Mouse (Mus musculus) lung, postnatal 36 days (tissue): ENCODE results near the gene Abtb1.

ENCODE experiments used
- DNase-seq: peaks from one replicate; pipeline ENCODE4 v3.0.0; 2022; ENCODE audit warnings: mixed read lengths

Abtb1 gene

DNA sequence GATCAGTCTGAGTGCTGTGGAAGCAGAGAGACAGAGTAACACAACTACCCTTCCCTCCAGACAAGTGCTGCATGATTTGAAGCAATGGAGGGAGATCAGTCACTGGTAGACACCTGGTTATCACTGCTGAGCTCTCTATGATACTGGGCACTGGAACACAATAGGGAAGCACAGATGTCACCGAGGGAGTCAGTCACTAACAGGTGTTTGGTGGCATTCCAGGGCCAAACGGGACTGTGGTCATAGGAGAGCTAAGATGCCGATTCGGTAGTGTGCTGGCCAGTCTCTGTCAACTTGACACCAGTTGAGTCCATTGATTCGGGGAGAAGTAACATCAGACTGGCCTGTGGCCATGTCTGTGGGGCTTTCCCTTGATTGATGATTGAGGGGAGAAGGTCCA is 12.7 kb upstream of the Abtb1 start:
- no peak for DNase-seq

DNA sequence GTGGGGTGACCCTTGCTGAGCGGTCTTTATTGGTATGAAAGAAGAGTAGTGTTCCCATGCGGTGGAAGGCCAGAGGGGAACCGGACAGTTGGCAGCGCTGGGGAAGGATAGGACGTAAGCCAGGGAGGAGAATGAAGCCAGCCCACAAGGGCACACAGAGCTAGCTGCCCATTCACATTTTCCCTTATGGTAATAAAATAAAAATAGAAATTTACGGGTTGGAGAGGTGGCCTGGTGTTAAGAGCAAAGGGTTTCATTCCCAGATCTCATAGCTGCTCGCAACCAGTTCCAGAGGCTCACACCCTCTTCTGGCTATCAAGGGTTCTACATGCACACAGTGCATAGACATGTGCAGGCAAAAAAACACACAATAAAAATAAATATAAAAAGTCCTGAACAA is 8.2 kb upstream of the Abtb1 start:
- DNase-seq = no peak

DNA sequence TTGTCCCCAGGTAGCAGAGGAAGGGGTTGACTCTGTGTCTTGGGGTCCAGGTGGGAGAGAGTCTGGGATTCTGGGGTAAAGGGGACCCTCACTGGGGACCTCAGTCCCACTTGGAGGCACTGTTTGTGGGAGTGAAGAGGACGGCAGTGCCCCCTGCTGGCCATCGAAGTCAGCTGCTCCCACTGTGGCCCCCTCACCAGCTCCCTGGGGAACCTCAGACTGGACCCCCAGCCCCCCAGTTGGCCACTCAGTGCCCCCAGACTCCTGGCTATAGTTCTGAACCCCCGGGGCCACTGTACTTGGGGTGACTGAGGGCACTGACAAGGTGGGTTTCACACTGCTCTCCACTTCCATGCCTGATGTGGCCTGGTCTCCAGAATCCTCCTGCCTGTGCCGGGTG is 7.5 kb upstream of the Abtb1 start:
- DNase-seq = peak; percentile 45

DNA sequence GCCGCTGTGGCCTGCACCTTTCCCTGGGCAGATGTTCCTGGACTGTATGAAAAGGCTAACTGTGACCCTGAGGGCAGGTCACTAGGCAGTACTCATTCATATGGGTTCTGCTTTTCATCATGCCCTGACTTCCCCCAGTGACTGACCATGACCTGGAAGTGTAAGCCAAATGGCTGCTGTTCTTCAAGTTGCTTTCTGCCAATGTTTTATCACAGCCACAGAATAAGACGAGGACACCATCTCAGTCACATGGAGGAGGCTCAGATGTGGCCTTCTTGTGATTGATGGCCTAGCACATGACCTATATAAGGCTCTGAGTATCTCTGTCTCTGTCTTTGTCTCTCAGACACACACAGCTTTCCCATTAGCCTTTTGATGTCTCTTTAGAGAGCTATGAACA is 5.8 kb upstream of the Abtb1 start:
- DNase-seq = no peak

DNA sequence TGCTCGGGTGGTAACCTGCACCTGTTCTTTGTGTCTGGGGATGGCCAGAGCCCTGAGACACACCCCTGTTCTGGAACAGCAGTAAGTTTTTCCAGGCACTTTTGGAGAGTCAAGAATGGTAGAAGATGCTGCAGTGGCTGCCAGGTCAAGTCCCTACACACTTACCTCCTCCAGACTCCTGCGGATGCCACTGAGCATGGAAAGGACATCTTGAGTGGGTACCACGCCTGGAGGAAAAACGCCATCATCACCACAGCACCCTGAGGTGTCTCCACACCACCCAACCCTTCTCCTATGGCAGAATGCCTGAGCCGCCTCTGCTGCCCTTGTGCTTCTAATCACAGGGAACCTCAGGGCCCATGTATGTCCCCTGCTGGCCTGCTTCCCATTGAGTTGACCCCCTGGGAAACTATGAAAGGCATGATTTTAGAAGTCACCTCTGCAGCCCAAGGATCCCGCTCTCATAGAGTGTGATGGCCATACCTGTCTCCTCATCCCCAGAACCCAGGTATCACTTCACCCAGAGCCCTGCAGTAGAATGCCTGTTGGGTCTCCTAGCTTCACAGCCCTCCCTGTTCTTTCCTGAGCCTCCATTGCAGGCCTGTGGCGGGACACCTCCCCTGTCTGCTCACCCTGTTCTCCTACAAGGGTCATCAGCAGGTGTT is 3.2 kb upstream of the Abtb1 start:
- DNase-seq = no peak

DNA sequence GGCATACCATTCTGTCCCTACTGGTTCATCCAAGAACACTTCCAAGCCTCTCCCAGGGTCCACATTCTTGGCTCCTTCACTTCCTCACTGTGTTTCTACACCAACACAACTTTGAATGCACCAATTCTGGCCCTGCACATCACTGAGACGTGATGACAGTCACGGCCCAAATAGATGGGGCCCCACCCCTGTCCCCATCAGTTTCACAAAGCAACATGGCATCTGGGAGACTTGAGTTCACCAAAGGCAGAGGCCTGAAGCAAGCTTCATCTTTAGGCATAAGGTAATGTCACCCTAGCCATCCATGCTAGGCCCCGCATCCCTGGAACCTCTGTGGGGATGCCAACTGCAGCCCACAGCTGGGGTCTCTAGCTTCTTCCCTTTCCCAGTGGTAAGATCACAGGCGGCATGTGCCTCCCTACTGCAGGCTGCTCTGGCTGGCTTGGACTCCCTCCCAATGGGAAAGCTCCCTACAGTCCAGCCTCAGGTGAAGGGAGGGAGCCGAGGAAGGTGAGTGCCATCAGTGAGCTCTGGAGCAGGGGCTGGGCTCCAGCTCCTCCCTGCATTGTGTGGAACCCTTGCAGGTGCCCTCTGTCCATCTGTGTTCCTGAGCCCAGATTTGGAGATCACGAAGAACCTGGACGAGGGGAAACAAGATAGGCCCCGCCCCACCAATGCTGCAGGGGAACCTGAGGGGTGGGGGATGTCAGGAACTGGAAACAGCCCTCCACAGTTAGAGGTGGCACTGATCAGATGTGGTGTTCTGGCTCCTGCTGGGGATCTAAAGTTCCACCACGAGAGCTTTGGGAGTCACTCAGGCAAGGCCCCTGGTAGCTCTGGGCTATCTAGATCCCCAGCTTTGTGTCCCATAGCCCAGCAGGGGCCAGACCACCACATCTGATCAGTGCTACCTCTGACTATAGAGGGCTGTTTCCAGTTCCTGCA is 2.3 kb upstream of the Abtb1 start:
- DNase-seq = no peak

DNA sequence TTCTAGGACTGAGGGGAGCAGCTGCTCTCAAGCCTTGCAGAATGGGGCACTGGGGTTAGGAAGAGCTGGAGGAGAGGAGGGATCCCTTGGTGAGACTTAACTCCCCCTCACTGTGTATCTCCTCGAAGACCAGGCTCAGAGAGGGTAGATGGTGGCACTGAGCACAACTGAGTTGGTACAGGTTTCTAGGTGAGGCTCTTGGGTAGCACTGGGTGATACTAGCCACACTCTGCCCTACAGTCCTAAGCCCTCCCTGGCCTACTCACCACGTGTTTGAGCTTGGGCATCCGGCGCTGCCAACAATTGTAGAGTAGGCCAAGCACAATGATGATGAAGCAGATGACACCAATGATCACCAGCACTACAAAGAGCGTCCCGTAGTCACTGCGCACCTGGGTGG is 1.5 kb upstream of the Abtb1 start:
- no peak for DNase-seq

DNA sequence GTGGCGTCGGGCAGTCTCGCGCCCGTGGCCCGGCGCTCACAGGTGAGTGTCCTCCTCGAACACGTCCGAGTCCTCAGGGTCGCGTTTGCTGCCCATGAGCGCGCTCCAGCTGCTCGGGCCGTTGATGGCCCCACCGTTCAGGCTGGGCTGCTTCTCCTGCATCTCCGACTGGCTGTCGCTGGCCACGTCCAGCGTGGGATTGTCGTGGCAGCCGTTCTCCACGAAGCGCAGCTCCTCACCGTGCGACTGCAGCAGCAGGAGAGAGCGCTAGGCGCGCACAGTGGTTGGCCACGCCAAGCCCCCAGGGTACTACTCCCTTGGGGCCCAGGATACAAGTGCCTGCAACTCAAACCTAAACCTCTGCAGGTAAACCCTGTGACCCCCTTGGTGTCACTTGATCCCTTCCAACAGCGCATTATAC is 957 bp upstream of the Abtb1 start:
- DNase-seq = no peak

DNA sequence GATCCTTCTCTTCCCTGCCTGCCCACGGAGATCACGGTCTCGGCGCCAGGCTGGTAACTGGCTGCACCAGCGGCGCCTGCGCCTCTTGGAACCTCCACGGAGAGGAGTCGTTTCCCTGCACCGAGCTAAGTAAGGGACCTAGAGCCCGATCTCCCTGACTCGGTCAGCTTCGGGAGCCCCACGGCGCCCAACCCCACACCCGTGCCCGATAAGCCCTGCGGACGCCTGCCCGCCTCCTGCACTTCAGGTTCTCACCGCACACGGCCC is 337 bp downstream of the Abtb1 start:
- no peak for DNase-seq

DNA sequence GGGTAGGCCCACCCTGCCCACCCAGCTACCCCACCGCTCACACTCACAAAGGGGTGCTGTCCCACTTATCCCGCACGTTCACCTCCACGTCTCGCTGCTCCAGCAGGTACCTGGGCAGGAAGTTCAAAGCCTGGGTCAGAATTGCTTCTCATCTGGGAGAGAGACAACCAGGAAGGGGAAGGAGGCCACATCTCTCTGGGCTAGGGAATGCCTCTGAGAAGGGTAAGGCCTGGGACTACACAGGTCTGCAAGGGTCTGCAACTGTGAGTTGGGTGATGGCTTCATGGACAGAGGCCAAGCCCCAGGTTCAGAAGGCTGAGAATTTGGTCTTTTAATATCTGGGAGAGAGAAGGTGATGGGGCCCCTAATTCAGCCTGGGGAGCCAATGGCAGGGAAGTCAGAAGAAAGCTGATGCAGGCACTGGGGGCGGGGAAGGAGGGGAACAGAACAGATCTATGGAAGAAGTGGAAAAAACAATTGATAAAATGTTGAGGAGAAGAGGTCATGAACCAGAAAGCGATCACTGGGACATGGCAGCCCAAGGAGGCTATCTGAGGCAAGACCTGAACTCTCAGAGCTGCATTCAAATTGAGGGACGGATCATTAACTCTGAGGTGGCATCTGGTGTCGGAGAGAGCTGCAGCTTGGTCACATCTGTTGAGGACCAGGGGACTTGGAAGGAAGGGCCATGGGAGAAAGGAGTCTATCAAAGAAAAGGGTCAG is 832 bp downstream of the Abtb1 start:
- no peak for DNase-seq

DNA sequence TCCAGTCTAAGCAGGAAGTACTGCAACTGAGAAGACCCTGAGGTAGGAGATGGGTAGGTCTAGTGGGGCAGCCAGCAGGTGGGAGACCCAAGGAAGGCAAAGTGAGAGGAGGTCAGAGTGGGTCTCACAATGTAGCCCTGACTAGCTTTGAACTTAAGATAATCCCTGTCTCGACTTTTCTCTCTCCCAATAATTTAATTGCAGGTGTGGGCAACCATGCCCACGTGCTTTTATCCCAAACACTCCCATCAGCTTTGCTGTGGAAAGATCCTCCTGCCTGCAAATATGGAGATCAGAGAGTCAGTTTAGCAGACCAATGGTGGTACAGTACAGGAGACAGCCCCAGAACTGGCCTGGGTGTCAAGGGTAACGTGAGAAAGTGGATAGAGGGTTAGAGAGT is 1.6 kb downstream of the Abtb1 start:
- no peak for DNase-seq

DNA sequence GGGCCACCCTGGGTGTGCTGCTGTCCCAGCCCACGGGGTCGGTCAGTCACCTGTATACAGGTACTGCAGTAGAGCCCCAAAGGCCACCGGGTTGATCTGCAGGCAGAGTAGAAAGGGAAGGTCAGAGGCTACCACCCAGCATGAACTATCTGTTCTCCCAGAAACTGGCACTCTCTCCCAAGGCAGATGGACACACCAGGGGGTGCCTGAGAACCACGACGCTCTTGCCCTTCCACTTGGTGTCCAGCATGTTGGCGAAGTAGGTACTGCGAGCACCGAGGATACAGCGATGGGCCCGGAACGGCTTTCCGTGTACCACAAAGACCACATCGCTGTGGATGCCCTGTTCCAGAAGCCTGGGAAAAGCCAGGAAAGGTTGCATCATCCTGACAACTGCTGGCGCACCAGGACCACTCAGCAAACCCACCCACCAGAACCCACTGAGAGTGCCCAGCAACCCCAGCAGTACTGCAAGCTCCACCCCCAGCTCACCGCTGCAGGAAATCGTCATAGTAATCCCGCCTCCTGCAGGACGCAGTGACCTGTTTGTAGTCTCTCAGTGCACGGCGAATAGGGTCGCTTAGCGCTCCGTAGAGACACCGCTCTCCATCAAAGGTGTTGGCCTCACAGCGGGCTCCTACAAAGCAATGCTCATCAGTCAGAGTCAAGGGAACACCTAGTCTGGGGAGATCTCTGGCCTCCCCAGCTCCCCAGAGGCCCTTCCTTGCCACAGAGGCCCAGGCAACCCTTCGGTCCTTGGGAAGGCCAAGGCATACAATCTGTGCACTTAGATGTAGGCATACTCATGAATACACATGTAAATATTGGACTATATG is 2.4 kb downstream of the Abtb1 start:
- DNase-seq = no peak

DNA sequence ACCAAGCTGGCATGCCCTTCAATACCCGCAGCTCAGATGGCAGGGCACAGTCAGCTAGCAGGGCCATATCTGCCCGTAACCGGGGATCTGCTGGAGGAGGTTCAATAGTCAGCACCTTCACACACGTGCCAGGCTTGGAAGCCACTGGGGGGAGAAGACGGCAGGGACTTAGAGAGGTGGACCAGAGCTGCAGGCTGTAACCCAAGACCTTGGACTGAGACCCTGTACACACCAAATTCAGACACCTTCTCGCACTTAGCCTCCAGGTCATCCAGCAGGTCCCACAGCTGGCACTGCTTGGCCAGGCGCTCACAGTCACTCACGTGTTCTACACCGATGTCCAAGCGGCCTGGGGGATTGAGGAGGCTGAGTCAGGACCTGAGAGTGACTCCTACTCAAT is 3.2 kb downstream of the Abtb1 start:
- no peak for DNase-seq

DNA sequence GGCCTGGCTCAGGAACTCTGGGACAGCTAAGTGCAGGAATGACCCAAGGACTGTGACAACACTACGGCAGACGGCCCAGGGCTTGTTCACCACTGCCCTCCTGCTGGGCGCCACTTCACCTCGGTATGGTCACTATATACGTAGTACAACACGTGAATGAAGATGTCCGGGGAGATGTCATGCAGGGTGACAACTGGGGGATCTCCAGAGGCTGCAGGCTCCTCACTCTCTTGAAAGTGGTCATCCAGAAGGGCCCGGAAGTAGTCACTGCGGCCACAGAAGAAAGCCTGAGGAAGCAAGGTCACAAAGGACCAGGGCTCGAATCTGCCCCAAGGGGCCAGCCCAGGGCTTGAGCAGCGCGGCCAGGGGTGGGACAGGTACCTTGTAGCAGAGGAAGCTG is 3.8 kb downstream of the Abtb1 start:
- DNase-seq = no peak

DNA sequence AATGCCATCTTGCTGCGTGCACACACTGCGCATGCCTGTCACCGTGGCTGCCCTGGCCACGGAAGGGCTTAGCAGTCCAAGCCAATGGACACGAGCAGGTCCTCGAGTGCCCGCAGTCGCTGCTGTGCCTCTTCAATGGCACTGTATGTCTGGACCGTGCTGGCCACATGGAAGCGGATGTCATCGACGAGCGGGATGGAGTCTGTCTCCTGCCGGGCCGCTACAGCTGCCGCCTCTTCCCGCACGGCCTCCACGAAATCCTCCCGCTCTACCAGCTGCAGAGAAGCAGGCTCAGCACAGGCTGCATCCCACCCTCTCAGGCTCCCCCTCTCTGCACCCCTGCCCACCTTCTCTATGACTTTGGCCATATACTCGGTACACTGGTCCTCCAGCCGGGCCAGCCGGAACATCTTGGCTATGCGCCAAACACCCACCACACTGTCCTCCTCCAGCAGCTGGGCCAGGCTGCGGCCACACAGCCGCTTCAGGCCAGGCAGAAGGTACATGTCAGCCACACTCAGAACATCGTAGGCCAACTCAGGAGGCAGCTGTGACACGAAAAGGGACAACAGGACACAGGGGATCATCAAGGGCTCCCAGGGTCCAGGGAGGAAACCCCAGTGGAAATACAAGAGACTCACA is 5.5 kb downstream of the Abtb1 start:
- peak; percentile 60 for DNase-seq

DNA sequence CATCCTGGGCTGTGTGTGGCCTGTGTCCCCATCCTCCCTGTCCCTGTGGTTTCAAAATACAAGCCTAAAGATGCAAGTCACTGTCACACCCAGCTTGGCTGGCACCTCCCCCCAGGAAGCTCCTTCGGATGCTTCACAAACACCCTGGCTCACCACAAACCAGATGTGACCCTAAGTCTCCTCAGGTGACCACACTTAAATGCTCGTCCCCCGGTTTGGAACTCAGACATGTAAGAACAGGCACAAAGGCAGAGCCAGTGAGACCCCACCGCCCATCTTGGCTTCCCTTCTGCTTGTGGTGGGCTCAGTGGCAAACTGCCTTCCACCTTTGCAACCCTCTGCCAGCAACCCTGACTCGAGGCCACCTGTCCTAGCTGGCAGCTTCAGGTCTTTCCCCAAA is 6.7 kb downstream of the Abtb1 start:
- DNase-seq = no peak

DNA sequence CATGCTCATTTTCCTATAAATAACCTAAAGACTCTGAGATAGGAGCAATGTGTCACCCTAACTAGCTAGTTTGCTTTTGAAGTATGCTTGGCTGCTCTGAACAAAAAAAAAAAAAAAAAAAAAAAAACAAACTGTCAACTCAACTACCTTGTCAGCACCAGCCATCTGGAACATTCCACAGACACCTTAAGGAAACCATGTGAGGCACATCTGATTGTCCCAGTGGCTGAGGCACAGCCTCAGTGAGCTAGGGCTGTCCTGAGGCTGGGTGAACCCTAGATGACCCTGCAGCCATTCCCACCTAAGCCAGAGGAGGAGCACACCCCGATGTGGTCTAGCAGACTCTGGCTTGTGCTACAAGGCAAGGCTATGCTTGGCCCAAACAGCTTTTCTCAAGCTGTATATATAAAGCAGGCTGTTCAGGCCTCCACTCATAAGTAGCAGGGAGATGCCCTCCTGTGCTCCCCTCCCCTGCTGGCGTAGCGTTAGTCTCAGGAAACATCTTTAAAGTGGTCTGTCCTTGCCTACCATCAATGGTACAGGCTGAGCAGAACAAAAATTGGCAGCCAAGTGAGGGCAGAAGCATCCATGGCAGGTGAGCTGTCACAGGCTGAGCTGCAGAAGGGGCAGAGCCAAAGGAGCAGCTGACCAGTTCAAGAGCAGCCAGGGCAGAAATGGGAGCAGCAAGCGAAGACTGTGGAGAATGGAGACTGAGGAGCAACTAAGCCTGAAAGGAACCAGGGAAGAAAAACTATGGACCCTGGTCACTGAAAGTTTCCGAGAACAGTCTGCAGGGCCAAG is 8.2 kb downstream of the Abtb1 start:
- no peak for DNase-seq

DNA sequence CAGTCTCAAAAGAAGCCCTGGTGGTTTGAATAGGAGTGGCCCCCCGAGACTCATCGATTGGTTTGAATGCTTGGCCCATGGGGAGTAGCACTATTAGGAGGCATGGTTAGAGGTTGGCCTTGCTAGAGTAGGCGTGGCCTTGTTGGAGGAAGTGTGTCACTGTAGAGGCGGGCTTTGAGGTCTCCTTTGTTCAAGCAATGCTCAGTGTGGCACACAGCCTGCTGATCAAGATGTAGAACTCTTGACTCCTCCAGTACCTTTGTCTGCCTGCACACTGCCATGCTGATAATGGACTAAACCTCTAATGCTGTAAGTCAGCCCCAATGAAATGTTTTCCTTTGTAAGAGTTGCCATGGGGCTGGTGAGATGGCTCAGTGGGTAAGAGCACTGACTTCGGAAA is 9.1 kb downstream of the Abtb1 start:
- no peak for DNase-seq

DNA sequence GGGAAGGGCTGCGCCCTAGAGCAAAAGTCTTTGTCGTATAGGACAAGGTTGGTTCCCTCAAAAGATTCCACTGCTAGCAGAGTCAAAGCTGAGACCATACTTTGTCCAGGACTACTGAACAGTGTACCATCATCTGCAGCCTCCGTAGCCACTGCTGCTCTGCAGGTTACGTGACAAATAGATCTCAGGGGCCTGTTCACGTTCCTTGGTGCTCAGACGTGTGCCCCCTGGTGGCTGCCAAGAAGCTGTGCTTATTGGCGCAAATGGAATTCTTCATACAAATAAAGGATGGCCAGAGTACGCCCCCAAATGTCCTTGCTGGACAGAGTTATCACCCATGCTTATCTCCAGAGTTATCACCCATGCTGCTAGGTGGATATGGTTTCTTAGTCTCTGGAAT is 10.3 kb downstream of the Abtb1 start:
- DNase-seq = peak; percentile 65

DNA sequence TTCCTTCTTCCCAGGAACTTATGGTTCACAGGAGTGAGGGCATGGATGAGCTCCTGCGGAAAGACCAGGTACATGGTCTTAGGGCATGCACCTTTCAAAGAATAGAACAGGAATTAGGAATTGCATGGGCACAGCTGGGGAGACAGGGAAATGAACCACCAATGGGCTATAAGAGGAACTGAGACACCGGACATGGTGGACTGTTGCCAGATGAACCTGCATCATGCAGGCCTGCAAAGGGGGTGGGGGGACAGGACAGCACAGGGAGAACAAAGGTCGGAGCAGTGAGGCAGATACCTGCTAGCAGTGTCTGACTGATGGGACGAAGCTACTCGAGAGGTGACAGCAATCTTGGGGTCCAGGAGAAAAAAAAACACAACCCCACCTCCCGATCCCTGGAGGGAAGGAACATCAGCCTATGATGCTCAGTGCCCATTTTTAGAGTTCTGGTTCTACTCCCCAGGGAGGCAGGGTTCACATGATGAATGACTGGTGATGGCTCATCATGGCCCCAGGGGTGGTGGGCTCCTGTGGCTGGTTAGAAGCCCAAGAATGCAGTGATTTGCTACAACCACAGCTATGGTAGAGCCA is 11.6 kb downstream of the Abtb1 start:
- DNase-seq = no peak

DNA sequence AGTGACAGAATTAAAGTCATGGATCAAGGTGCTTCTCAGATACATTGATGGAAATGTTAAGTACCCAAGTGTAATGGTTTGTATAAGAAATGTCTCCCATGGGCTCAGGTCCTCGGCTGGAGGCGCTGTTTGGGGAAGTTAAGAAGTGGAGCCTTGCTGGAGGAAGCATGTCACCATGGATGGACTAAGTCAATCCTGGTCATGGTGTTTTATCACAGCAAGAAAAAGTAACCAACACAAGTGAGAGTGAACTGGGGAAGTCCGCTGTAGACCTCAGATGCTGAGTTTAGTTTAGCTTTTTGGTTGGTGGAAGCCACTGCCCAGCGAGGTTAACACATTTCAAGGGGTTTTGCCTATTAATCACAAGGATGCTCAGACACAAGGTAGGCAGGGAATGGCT is 12.2 kb downstream of the Abtb1 start:
- no peak for DNase-seq
